Mouse (Mus musculus): Measurements from ENCODE around the gene Edf1.

GRCm38 (mm10) chr2:25600037-25600436 is 42.4 kb downstream of the Edf1 start:
- TF ChIP-seq ZC3H11A (IDR thresholded peaks at IDR 0.05; ENCODE audit: borderline replicate concordance, low read depth, low read length) (no peak), ZNF384 (IDR thresholded peaks at IDR 0.05; ENCODE audit: low read depth, low read length) (no peak), HCFC1 (IDR thresholded peaks at IDR 0.05; ENCODE audit: borderline replicate concordance, insufficient read depth, low read length) (no peak)
